Mouse (Mus musculus) liver, postnatal 0 days (tissue): Measurements from ENCODE around the gene Fam178b.

Experiments used
- CTCF ChIP-seq: sonication (generic); IDR thresholded peaks from 2 replicates; pipeline ENCODE4 v1.5.1; 2016; ENCODE audit warnings: antibody characterized with exemption, low read depth
- EP300 ChIP-seq: IDR thresholded peaks from 2 replicates; pipeline ENCODE4 v1.6.1; 2016; ENCODE audit warnings: antibody characterized with exemption, low read depth, mild to moderate bottlenecking

- TF ChIP-seq EP300, result no peak
- no peak for TF ChIP-seq CTCF
These were observed 89.9 kb downstream of the Fam178b start for GRCm38 (mm10) chr1:36593099-36593498.
